Mouse (Mus musculus) liver, adult 2 months (tissue): ENCODE data around the gene Polr2h. TPM values are rescaled to one million over a fixed set of nuclear protein-coding genes. Genes with fewer than 3 reads are reported as not detected.
A peak's percentile ranks its signal among the peaks of the same experiment; 100 is the strongest.

Experiments
- DNase-seq: peaks from one replicate; pipeline ENCODE4 v3.0.0-alpha.2; 2011; ENCODE audit warnings: low read depth, low spot score; ENCODE audit errors: extremely low read depth
- H3K27ac ChIP-seq: fragments of 200-500 bp; replicated peaks from 2 replicates; pipeline ENCODE4 v1.5.1; 2012; ENCODE audit warnings: low read depth, mild to moderate bottlenecking, control low read depth, inconsistent platforms, low read length; ENCODE audit not compliant: insufficient read depth
- H3K27me3 ChIP-seq: fragments of 200-500 bp; 2 replicates; pipeline ENCODE4 v1.6.1; 2012; ENCODE audit warnings: mild to moderate bottlenecking, moderate library complexity, low read length, inconsistent platforms; ENCODE audit not compliant: control insufficient read depth, insufficient read depth
- H3K36me3 ChIP-seq: fragments of 200-500 bp; 2 replicates; pipeline ENCODE4 v1.6.1; 2012; ENCODE audit warnings: low read length, inconsistent platforms; ENCODE audit not compliant: control insufficient read depth, insufficient read depth
- H3K4me1 ChIP-seq: fragments of 200-500 bp; 2 replicates; pipeline ENCODE4 v1.6.1; 2011; ENCODE audit warnings: low read length; ENCODE audit not compliant: control insufficient read depth, insufficient read depth
- H3K4me3 ChIP-seq: fragments of 200-500 bp; 2 replicates; pipeline ENCODE4 v1.5.1; 2011; ENCODE audit warnings: low read depth, mild to moderate bottlenecking, control low read depth, low read length, moderate library complexity; ENCODE audit not compliant: insufficient read depth
- H3K79me2 ChIP-seq: fragments of 200-500 bp; 2 replicates; pipeline ENCODE4 v1.6.1; 2012; ENCODE audit warnings: inconsistent platforms, mild to moderate bottlenecking, low read length, moderate library complexity; ENCODE audit not compliant: control insufficient read depth, insufficient read depth
- H3K9ac ChIP-seq: fragments of 200-500 bp; 2 replicates; pipeline ENCODE4 v1.6.1; 2012; ENCODE audit warnings: low read depth, mild to moderate bottlenecking, control low read depth, inconsistent platforms, low read length
- CTCF ChIP-seq: fragments of 200-500 bp; IDR thresholded peaks from 2 replicates; pipeline ENCODE4 v1.5.1; 2011; ENCODE audit warnings: low read depth, low read length, control low read depth
- POLR2A ChIP-seq: fragments of 200-500 bp; IDR thresholded peaks from 2 replicates; pipeline ENCODE4 v1.6.1; 2011; ENCODE audit warnings: low read length, control low read depth; ENCODE audit not compliant: insufficient read depth; ENCODE audit errors: extremely low read depth
- WGBS: fragments of 180-500 bp; shearing (Covaris S2); methylation state at CpG from one replicate; pipeline ENCODE4 v1.1.7; 2018; 5-methylcytosine and 5-hydroxymethylcytosine counted together
- polyA plus RNA-seq: library from polyadenylated mRNA; depleted of rRNA; stranded (reverse); fragments of >200 nt; gene quantifications from 2 replicates; pipeline ENCODE4 v1.2.3, GENCODE M21; 2012
- total RNA-seq: library from RNA; depleted of rRNA; stranded (reverse); fragments of >200 nt; gene quantifications from 2 replicates; pipeline ENCODE4 v1.2.3, GENCODE M21; 2014

The Polr2h gene
- total and polyA plus RNA-seq, 2 experiments: 9.5 to 19.2 TPM

GRCm38 (mm10) chr16:20677974-20678675 is 39.3 kb upstream of the Polr2h start:
- H3K79me2 ChIP-seq: peaks cover 20% of the 10 kb centered on the region
- 44% methylated on average over 10 of the region's 10 CpGs for WGBS
- peaks cover 16% of the 10 kb centered on the region for H3K4me1 ChIP-seq
- peak; percentile 70 for DNase-seq
- TF ChIP-seq POLR2A: no peak
- TF ChIP-seq CTCF: no peak
- no peak overlapping the region for H3K27ac ChIP-seq
- H3K27me3 ChIP-seq: no peaks in the 10 kb centered on the region
- H3K36me3 ChIP-seq: peaks cover 70% of the 10 kb centered on the region
- H3K4me3 ChIP-seq: no peak overlapping the region
- H3K9ac ChIP-seq: no peak overlapping the region

GRCm38 (mm10) chr16:20690774-20691173 is 26.7 kb upstream of the Polr2h start:
- DNase-seq: no peak

GRCm38 (mm10) chr16:20691617-20692016 is 25.8 kb upstream of the Polr2h start:
- 69% methylated on average over 1 of the region's 1 CpGs for WGBS

More at GRCm38 (mm10) chr16:20690774-20691173, 26.7 kb upstream of the Polr2h start:
- H3K4me1 ChIP-seq: no peaks in the 10 kb centered on the region
- H3K36me3 ChIP-seq: peaks cover 55% of the 10 kb centered on the region
- H3K27me3 ChIP-seq: no peaks in the 10 kb centered on the region
- no peak overlapping the region for H3K4me3 ChIP-seq
- no peak for TF ChIP-seq CTCF
- TF ChIP-seq POLR2A: no peak
- no peaks in the 10 kb centered on the region for H3K79me2 ChIP-seq
- no peak overlapping the region for H3K9ac ChIP-seq
- H3K27ac ChIP-seq: no peak overlapping the region
- WGBS: 77% methylated on average over 3 of the region's 3 CpGs

GRCm38 (mm10) chr16:20692241-20692965 is 25.1 kb upstream of the Polr2h start:
- WGBS: 75% methylated on average over 16 of the region's 16 CpGs
- TF ChIP-seq POLR2A: no peak
- TF ChIP-seq CTCF: no peak
- DNase-seq: no peak
- Histone ChIP-seq H3K36me3 (peaks cover 39% of the 10 kb centered on the region), H3K4me3 (no peak overlapping the region), H3K79me2 (no peaks in the 10 kb centered on the region), H3K27me3 (no peaks in the 10 kb centered on the region), H3K4me1 (peaks cover 4% of the 10 kb centered on the region; the same call in 1 of the 2 replicates), H3K9ac (no peak overlapping the region), H3K27ac (no peak overlapping the region)

More at GRCm38 (mm10) chr16:20691617-20692016, 25.8 kb upstream of the Polr2h start:
- no peaks in the 10 kb centered on the region for H3K79me2 ChIP-seq
- H3K27ac ChIP-seq: no peak overlapping the region
- DNase-seq: no peak
- H3K4me1 ChIP-seq: peaks cover 4% of the 10 kb centered on the region; the same call in 1 of the 2 replicates
- H3K36me3 ChIP-seq: peaks cover 47% of the 10 kb centered on the region
- H3K27me3 ChIP-seq: no peaks in the 10 kb centered on the region
- H3K4me3 ChIP-seq: no peak overlapping the region
- no peak for TF ChIP-seq CTCF
- no peak for TF ChIP-seq POLR2A
- no peak overlapping the region for H3K9ac ChIP-seq

- Histone ChIP-seq H3K4me1 (peaks cover 4% of the 10 kb centered on the region; the same call in 1 of the 2 replicates), H3K27me3 (no peaks in the 10 kb centered on the region), H3K36me3 (peaks cover 31% of the 10 kb centered on the region), H3K4me3 (peak within 1 kb of the TSS; percentile 71), H3K79me2 (no peaks in the 10 kb centered on the region), H3K9ac (peak within 1 kb of the TSS; percentile 82), H3K27ac (no peak within 1 kb of the TSS)
- 6% methylated on average over 37 of the region's 37 CpGs for WGBS
- TF ChIP-seq CTCF: no peak
- no peak for TF ChIP-seq POLR2A
- DNase-seq: peak; percentile 41
These were observed 24.3 kb upstream of the Polr2h start, which contains the start of gene Fam131a for GRCm38 (mm10) chr16:20693111-20693701. TSS of gene Fam131a (plus strand) at chr16:20693241.
